Mouse (Mus musculus): ENCODE measurements around the gene Psph. TPM values are rescaled to one million over a fixed set of nuclear protein-coding genes. Genes with fewer than 3 reads are reported as not detected.

The Psph gene
- total RNA-seq (2023), result 1 to 10 TPM; 6.9 to 7.5 TPM

GRCm38 (mm10) chr5:129786818-129787790 is at the start of gene Psph:
Gene Psph (minus strand): TSS chr5:129787449.

DNA sequence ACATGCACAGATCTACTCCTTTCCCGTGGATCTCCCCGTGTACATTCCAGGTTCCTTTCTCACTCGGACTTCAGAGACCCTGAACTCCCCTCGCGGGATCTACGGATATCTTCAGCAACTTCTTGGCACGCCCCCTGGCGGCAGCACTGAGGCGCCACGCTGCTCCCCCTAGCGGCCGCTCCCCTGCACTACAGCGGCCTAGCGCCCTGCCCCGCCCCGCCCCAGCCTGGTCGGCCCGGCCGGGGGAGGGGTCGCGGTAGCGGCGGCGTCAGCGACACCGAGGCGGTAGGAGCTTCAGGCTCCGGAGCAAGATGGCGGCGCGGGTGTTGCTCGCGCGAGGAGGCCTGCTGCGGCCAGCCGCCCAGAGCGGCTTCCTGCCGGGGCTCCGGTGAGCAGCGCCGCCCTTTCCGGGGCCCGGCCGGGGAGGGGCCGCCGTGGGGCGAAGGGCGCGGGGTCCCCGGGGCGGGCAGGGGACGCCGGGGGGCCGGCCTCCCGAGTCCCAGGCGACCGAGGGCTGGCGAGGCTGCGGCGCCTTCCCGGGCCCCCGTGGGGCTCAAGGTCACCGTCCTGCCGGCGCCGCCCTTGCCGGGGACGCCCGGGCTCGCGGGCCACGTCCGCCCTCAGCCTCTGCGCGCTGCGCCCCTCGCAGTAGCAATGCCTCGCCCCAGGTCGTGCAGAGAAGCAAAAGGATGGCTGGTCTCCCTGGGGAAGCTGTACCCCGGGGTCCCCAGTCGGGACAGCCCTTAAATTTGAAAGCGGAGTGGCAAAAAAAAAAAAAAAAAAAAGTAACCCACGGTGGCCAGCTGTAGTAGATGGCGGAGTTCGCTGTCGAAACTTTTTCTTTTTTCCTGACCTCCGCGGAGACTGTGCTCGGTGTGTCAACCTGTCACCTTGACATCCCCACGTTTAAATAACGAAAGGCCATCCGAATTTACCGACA is 62.1 kb downstream of the Psph start, which contains the start of gene Nipsnap2:
Gene Nipsnap2, plus strand, starts transcription at position 230 of the 940 bp plus-strand sequence.

Other genes starting within 250 kb of the Psph start
- gene Mmp17, start 203.3 kb downstream of the Psph start, total RNA-seq (2023), result under 1 TPM; 0.37 to 0.93 TPM
- gene Zfp11, start 117.3 kb downstream of the Psph start, total RNA-seq (2023), result 1 to 10 TPM in 1 of 2 experiments, under 1 TPM in 1; 0.95 to 1.0 TPM
- not detected for gene Sept14, start 78.9 kb downstream of the Psph start, total RNA-seq (2023)
- 10 to 100 TPM; 41.4 to 44.2 TPM for gene Mrps17, start 72.0 kb downstream of the Psph start, total RNA-seq (2023)
- gene Nipsnap2, start 62.4 kb downstream of the Psph start, total RNA-seq (2023), result 10 to 100 TPM; 34.8 to 39.0 TPM
- 1 to 10 TPM; 6.0 to 8.9 TPM for gene Sumf2, start 59.5 kb upstream of the Psph start, total RNA-seq (2023)
- gene Chchd2, start 100.0 kb upstream of the Psph start, total RNA-seq (2023), result 100 to 1,000 TPM; 132 to 134 TPM
- under 1 TPM; 0.18 to 0.56 TPM for gene Zbed5, start 108.3 kb upstream of the Psph start, total RNA-seq (2023)
- under 1 TPM; 0.24 to 0.62 TPM for gene Phkg1, start 111.1 kb upstream of the Psph start, total RNA-seq (2023)
- 1 to 10 TPM in 1 of 2 experiments, under 1 TPM in 1; 0.18 to 3.2 TPM for gene Nupr1l, start 121.1 kb upstream of the Psph start, total RNA-seq (2023)
- gene Vkorc1l1, start 154.5 kb upstream of the Psph start, total RNA-seq (2023), result 10 to 100 TPM; 16.8 to 18.7 TPM
- 10 to 100 TPM; 55.2 to 64.1 TPM for gene Gusb, start 215.6 kb upstream of the Psph start, total RNA-seq (2023)
- gene Asl, start 241.8 kb upstream of the Psph start, total RNA-seq (2023), result 10 to 100 TPM; 25.7 to 35.5 TPM
- gene Crcp, start 241.8 kb upstream of the Psph start, total RNA-seq (2023), result 10 to 100 TPM; 16.5 to 19.8 TPM

Data from neutrophil, adult 59 days (primary cell).